Mouse (Mus musculus) liver, postnatal 0 days (tissue): ENCODE measurements around the gene Asb14.

ENCODE experiments used
- CTCF ChIP-seq: sonication (generic); IDR thresholded peaks from 2 replicates; pipeline ENCODE4 v1.5.1; 2016; ENCODE audit warnings: antibody characterized with exemption, low read depth
- EP300 ChIP-seq: IDR thresholded peaks from 2 replicates; pipeline ENCODE4 v1.6.1; 2016; ENCODE audit warnings: antibody characterized with exemption, low read depth, mild to moderate bottlenecking

DNA sequence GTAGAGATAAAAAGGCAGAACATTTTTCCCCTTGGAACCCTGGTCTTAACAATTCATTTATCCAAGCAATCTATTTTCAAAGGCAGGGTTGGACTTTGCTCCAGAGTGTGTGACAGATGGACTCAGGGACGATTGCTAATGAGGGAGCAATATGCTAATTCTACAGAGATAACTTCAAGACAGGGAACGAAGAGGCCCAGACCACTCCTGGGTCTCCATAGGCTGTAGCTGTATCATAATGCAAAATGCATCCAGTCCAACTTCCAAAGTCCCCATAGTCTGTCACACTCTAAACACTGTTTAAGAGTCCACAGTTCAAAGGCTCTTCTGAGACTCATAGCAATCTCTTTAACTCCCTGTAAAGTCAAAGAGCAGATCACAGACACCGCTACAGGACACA lies 7.1 kb upstream of the Asb14 start:
- no peak for TF ChIP-seq CTCF
- TF ChIP-seq EP300, result no peak
